In the genomic region with DNA sequence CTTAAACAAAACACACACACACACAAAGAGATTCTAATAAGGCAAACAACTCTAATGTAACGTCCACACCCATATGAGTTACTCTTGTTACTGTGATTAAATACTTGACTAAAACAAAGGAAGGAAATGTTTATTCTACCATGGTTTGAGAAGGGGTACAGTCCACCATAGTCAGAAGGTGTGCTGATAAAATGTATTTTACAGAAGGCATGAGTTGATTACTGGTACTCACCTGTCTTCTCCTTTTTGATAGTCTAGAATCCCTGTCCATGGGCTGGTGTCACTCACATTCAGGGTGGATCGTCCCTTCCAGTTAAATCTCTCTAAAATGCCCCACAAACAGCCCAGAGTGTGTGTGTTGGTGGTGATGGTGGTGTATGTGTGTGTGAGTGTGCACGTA, we compare ENCODE assay signal across 29 mouse cellular contexts. TPM values are rescaled to one million over a fixed set of nuclear protein-coding genes. Genes with fewer than 3 reads are reported as not detected.
DNase-seq lines count a peak whose midpoint lies in the region; ATAC-seq and TF ChIP-seq lines count a peak whose summit lies in the region.
"Had no signal": no experiment of that assay in that cellular context is flagged by ENCODE, and none has a peak within 500 bp of the region (broad histone marks: within the 10 kb centered on the region; RNA-seq: fewer than 3 reads in every experiment).

No protein-coding gene starts in this region.

- H3K4me1 ChIP-seq in heart, embryonic 13.5 days = no peaks in the 10 kb centered on the region
- H3K4me1 ChIP-seq in liver, embryonic 15.5 days (replicated peaks) = peaks cover 16% of the 10 kb centered on the region
- no peaks in the 10 kb centered on the region for H3K4me1 ChIP-seq in forebrain, postnatal 0 days (ENCODE audit: insufficient read depth)
- H3K4me1 ChIP-seq: embryonic facial prominence, embryonic 10.5 days; forebrain, embryonic 12.5 days; heart, embryonic 15.5 days; hindbrain, embryonic 10.5 days; kidney, embryonic 15.5 days had no signal

- 69% methylated on average over 3 of the region's 3 CpGs for WGBS in heart, embryonic 13.5 days
- 55% methylated on average over 3 of the region's 3 CpGs for WGBS in liver, embryonic 15.5 days (ENCODE audit: insufficient replicate concordance)
- 80% methylated on average over 3 of the region's 3 CpGs for WGBS in forebrain, postnatal 0 days

- peak overlapping the region; percentile 5; the same call in 1 of the 2 replicates for H3K27ac ChIP-seq in heart, embryonic 13.5 days (replicated peaks)
- peak overlapping the region; percentile 92 for H3K27ac ChIP-seq in liver, embryonic 15.5 days (replicated peaks)
- no peak overlapping the region for H3K27ac ChIP-seq in forebrain, postnatal 0 days (ENCODE audit: low read depth, low read length)
- H3K27ac ChIP-seq: embryonic facial prominence, embryonic 10.5 days; forebrain, embryonic 12.5 days; gastrocnemius, adult 2 months; heart, embryonic 15.5 days; hindbrain, embryonic 10.5 days; hindbrain, postnatal 0 days; kidney, embryonic 15.5 days had no signal

- TF ChIP-seq CTCF in forebrain, postnatal 0 days (IDR thresholded peaks at IDR 0.05; ENCODE audit: low read depth) = no peak

- H3K36me3 ChIP-seq in heart, embryonic 13.5 days = no peaks in the 10 kb centered on the region
- no peaks in the 10 kb centered on the region for H3K36me3 ChIP-seq in liver, embryonic 15.5 days (replicated peaks)
- no peaks in the 10 kb centered on the region for H3K36me3 ChIP-seq in forebrain, postnatal 0 days (ENCODE audit: insufficient read depth)
- H3K36me3 ChIP-seq: embryonic facial prominence, embryonic 10.5 days; forebrain, embryonic 12.5 days; G1E; heart, embryonic 15.5 days; hindbrain, embryonic 10.5 days; kidney, embryonic 15.5 days had no signal

- no peak for ATAC-seq in heart, embryonic 13.5 days (ENCODE audit: extremely low read depth, insufficient number of reproducible peaks, low FRiP score, low TSS enrichment)
- peak; percentile 20 for ATAC-seq in erythroblast, adult 5-6 weeks (replicated peaks; ENCODE audit: low FRiP score, poor library complexity, severe bottlenecking)
- peak; percentile 53 for ATAC-seq in liver, embryonic 15.5 days (ENCODE audit: insufficient read depth)
- ATAC-seq in forebrain, postnatal 0 days = no peak
- ATAC-seq: intestine, postnatal 0 days had no signal

- no peaks in the 10 kb centered on the region for H3K27me3 ChIP-seq in heart, embryonic 13.5 days (replicated peaks)
- H3K27me3 ChIP-seq in liver, embryonic 15.5 days = no peaks in the 10 kb centered on the region
- no peaks in the 10 kb centered on the region for H3K27me3 ChIP-seq in forebrain, postnatal 0 days (ENCODE audit: insufficient read depth, low read length)
- H3K27me3 ChIP-seq: CH12.LX; forebrain, embryonic 12.5 days; heart, embryonic 15.5 days; kidney, embryonic 15.5 days had no signal

- H3K4me2 ChIP-seq in heart, embryonic 13.5 days = no peak overlapping the region
- H3K4me2 ChIP-seq in liver, embryonic 15.5 days = peak overlapping the region; percentile 61
- no peak overlapping the region for H3K4me2 ChIP-seq in forebrain, postnatal 0 days (ENCODE audit: low read depth)
- H3K4me2 ChIP-seq: forebrain, embryonic 12.5 days; heart, embryonic 15.5 days; kidney, embryonic 15.5 days had no signal

- H3K9ac ChIP-seq in heart, embryonic 13.5 days = no peak overlapping the region
- H3K9ac ChIP-seq in liver, embryonic 15.5 days = peak overlapping the region; percentile 54; the same call in 1 of the 2 replicates
- no peak overlapping the region for H3K9ac ChIP-seq in forebrain, postnatal 0 days
- H3K9ac ChIP-seq: forebrain, embryonic 12.5 days; heart, embryonic 15.5 days; kidney, embryonic 15.5 days had no signal

- no peak for DNase-seq in heart, adult 18-20 months
- DNase-seq in cerebellum, postnatal 4 days (ENCODE audit: low spot score in 2 of 2) = no peak
- DNase-seq in forebrain, postnatal 0 days = no peak
- no peak for DNase-seq in adrenal gland, postnatal 4 days (ENCODE audit: low spot score in 2 of 2)
- DNase-seq: gastrocnemius, adult 2 months; layer of hippocampus, postnatal 36 days; midbrain, embryonic 14.5 days had no signal

- no peak overlapping the region for H3K4me3 ChIP-seq in heart, embryonic 13.5 days
- H3K4me3 ChIP-seq in liver, embryonic 15.5 days (replicated peaks) = no peak overlapping the region
- no peak overlapping the region for H3K4me3 ChIP-seq in forebrain, postnatal 0 days (ENCODE audit: low read depth, low read length)
- H3K4me3 ChIP-seq: embryonic facial prominence, embryonic 10.5 days; forebrain, embryonic 12.5 days; gastrocnemius, adult 2 months; heart, embryonic 15.5 days; hindbrain, embryonic 10.5 days; kidney, embryonic 15.5 days had no signal

- H3K9me3 ChIP-seq in heart, embryonic 13.5 days = no peaks in the 10 kb centered on the region
- H3K9me3 ChIP-seq in liver, embryonic 15.5 days (replicated peaks) = no peaks in the 10 kb centered on the region
- no peaks in the 10 kb centered on the region for H3K9me3 ChIP-seq in forebrain, postnatal 0 days (ENCODE audit: low read length)
- H3K9me3 ChIP-seq: forebrain, embryonic 12.5 days; G1E; heart, embryonic 15.5 days; kidney, embryonic 15.5 days had no signal

RNA-seq across cellular contexts. Expression of gene Selenbp2, which starts 9.5 kb away (rescaled TPM):
- 1.3 and 1.7 TPM in 2 replicates for polyA plus RNA-seq in heart, embryonic 13.5 days (2015; fragmentation: Nextera tagmentation; extraction: Ambion mirVana)
- total RNA-seq in heart, adult 18-20 months (2021) = 10 to 100 TPM; 10.9 TPM
- not detected in 2 replicates for total RNA-seq in erythroblast, adult 5-6 weeks (2015; ENCODE audit: low replicate concordance)
- 0.43 and 4.3 TPM in 2 replicates for total RNA-seq in erythroblast, adult 5-6 weeks (2017; ENCODE audit: low replicate concordance)
- 69.0 and 92.7 TPM in 2 replicates for polyA plus RNA-seq in liver, embryonic 15.5 days (2015; fragmentation: Nextera tagmentation; extraction: Ambion mirVana)
- 0.62 and 1.2 TPM in 2 replicates for total RNA-seq in forebrain, postnatal 0 days (2014; rRNA removed)
- 0.52 TPM in 1 of 2 replicates, not detected in the other for polyA plus RNA-seq in forebrain, postnatal 0 days (2015; fragmentation: Nextera tagmentation; extraction: Ambion mirVana)
- 10 to 100 TPM in 1 of 2 experiments, 1 to 10 TPM in 1; 6.1 to 12.9 TPM for total RNA-seq in adrenal gland, postnatal 4 days (2021)
- total RNA-seq: CH12.LX; megakaryocyte, adult 5-6 weeks had no signal
- polyA plus RNA-seq: cortical plate, adult 2 months; embryonic facial prominence, embryonic 10.5 days; frontal cortex, adult 2 months; midbrain, embryonic 14.5 days; neural tube, embryonic 11.5 days had no signal

RNA-seq across cellular contexts. Expression of gene Tuft1, which starts 44.2 kb away (rescaled TPM):
- polyA plus RNA-seq in heart, embryonic 13.5 days (2015; fragmentation: Nextera tagmentation; extraction: Ambion mirVana) = 5.9 and 6.4 TPM in 2 replicates
- 1 to 10 TPM; 3.0 to 3.5 TPM for total RNA-seq in heart, adult 18-20 months (2021)
- total RNA-seq in erythroblast, adult 5-6 weeks (2015; ENCODE audit: low replicate concordance) = 0.77 and 2.5 TPM in 2 replicates
- total RNA-seq in erythroblast, adult 5-6 weeks (2017; ENCODE audit: low replicate concordance) = 4.5 and 10.5 TPM in 2 replicates
- polyA plus RNA-seq in liver, embryonic 15.5 days (2015; fragmentation: Nextera tagmentation; extraction: Ambion mirVana) = 10.9 and 12.6 TPM in 2 replicates
- total RNA-seq in forebrain, postnatal 0 days (2014; rRNA removed) = 6.5 and 7.6 TPM in 2 replicates
- 4.0 and 5.7 TPM in 2 replicates for polyA plus RNA-seq in forebrain, postnatal 0 days (2015; fragmentation: Nextera tagmentation; extraction: Ambion mirVana)
- total RNA-seq in adrenal gland, postnatal 4 days (2021) = 10 to 100 TPM; 13.7 to 15.4 TPM

RNA-seq across cellular contexts. Expression of gene Gm10972, which starts 59.9 kb away (rescaled TPM):
- polyA plus RNA-seq in heart, embryonic 13.5 days (2015; fragmentation: Nextera tagmentation; extraction: Ambion mirVana) = not detected in 2 replicates
- not detected for total RNA-seq in heart, adult 18-20 months (2021)
- not detected in 2 replicates for total RNA-seq in erythroblast, adult 5-6 weeks (2015; ENCODE audit: low replicate concordance)
- not detected in 2 replicates for total RNA-seq in erythroblast, adult 5-6 weeks (2017; ENCODE audit: low replicate concordance)
- polyA plus RNA-seq in liver, embryonic 15.5 days (2015; fragmentation: Nextera tagmentation; extraction: Ambion mirVana) = not detected in 2 replicates
- total RNA-seq in forebrain, postnatal 0 days (2014; rRNA removed) = not detected in 2 replicates
- polyA plus RNA-seq in forebrain, postnatal 0 days (2015; fragmentation: Nextera tagmentation; extraction: Ambion mirVana) = not detected in 2 replicates
- total RNA-seq in adrenal gland, postnatal 4 days (2021) = not detected
- total RNA-seq: adrenal gland, postnatal 10 days; CH12.LX; G1E; gastrocnemius, adult 2 months; gastrocnemius, postnatal 4 days; hindbrain, postnatal 0 days; layer of hippocampus, adult 8-10 months; layer of hippocampus, postnatal 36 days; left cerebral cortex, postnatal 10 days; megakaryocyte, adult 5-6 weeks had no signal
- polyA plus RNA-seq: brain, embryonic 14.5 days; cortical plate, adult 2 months; embryonic facial prominence, embryonic 10.5 days; forebrain, embryonic 12.5 days; frontal cortex, adult 2 months; G1E; heart, embryonic 15.5 days; hindbrain, embryonic 10.5 days; hindbrain, postnatal 0 days; intestine, postnatal 0 days; kidney, embryonic 15.5 days; limb, embryonic 11.5 days; midbrain, embryonic 14.5 days; neural tube, embryonic 11.5 days had no signal

Comparison
In these comparisons a context has a peak if more than half of its experiments do, and no peak if none do; other contexts are left out.
1. ATAC-seq: peak in erythroblast, adult 5-6 weeks (single experiment) and liver, embryonic 15.5 days (single experiment); none in heart, embryonic 13.5 days (single experiment) and forebrain, postnatal 0 days (single experiment).